Mouse (Mus musculus): ENCODE data around the gene P4htm.
"Not testable (repeated sequence)": the region's sequence is repeated elsewhere in the genome, so short reads cannot be mapped to it uniquely, and the experiment has no call there.

The P4htm gene

DNA sequence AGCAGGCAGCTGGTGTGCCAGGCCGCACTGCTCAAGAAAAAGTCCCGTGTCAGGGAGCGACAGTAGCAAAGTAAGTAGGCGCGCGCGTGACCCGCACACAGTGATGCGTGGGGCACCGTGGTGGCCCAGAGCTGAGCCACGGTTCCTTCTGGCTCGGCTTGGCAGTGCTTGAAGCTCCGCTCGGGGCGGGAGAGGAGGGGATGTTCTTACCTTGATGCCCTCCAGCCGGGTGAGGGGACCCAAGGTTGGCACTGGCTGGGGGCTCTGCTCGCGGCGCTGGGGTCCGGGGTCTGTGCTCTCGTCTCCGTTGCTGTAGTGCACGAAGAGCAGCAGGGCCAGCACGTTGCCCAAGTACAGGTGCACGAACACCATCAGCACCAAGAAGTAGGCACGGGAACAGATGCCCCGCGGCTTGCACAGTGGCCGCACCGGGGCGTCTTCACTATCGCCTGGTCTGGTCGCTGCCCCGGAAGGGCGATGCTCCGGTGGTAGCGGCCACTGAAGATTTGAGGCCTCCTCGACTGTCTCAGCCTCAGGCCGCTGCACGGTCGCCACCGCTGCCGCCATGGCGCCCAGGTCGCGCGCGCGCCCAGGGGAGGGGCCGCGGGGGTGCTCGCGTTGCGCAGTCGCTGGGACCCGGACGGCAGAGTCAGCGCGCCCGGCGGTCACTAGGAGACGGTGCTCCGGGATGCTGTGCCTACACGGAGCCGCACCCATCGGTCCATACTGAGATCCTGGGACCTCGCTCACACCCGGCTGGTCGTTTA, at the start of gene P4htm:
TSS of gene P4htm (minus strand) at position 670 of the 767 bp plus-strand sequence.
- peak; percentile 77 to 85 for DNase-seq

DNA sequence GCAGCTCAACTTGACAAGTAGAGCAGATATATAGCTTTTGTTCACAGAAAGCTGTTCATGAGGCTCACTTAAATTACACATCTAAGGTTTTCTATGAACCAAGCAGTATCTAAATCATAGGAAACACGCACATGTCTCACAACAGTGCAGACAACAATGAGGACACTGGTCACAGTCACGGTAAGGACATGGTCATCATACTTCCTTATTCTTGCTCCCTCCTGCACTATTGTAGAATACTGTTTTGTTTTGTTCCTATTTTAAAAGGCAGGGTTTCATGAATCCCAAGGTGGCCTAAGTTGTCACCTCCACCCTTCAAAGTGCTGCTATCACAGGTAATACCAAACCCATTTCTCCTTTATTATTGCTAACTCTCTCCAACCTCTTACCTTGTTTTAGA, 42.4 kb upstream of the P4htm start:
- no peak for DNase-seq

DNA sequence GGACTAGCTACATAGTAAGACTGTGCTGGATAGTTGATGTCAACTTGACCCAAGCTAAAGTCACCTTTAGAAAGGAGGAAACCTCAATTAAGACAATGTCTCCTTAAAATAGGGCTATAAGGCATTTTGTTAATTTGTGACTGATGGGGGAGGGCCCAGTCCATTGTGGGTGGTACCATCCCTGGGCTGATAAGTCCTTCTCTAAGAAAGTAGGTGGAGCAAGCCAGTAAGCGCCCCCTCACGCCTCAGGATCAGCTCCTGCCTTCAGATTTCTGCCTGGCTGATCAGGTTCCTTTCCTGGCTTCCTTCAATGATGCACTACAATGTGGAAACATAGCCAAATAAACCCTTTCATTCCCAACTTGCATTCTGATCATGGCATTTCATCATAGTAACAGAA, 37.9 kb upstream of the P4htm start:
- DNase-seq, result peak in 1 of 2 experiments; percentile 4

DNA sequence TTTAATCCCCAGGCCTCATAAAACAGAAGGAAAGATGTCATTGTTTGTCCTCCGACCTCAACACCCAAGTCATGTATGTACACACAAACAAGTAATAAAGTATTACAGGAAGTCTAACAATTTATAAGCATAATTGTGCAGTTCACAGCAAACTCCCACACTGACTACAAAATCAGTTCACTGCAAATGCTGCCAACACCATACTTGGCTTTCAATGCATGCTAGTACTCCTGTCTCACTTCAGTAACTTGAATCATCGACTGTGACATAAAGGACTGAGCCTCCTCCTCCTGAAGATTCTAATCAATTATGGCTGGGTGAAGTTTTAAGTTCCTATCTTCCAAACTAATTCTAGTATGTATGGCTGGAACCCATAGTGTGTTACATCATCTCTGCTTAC, 36.4 kb upstream of the P4htm start:
- DNase-seq, result no peak

DNA sequence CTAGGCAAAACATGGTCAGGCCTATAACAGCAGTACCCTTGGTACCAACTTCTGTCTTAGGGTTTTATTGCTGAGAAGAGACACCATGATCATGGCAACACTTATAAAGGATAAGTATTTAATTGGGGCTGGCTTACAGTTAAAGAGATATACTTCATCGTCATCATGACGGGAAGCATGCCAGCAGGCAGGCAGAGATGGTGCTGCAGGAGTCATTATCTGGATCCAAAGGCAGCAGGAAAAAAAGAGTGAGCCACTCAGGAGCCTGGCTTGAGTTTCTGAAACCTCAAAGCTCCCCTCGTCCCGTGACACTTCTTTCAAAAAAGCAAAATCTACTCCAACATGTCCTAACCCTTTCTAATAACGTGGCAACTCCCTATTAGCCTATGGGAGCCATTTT, 34.9 kb upstream of the P4htm start:
- no peak for DNase-seq

DNA sequence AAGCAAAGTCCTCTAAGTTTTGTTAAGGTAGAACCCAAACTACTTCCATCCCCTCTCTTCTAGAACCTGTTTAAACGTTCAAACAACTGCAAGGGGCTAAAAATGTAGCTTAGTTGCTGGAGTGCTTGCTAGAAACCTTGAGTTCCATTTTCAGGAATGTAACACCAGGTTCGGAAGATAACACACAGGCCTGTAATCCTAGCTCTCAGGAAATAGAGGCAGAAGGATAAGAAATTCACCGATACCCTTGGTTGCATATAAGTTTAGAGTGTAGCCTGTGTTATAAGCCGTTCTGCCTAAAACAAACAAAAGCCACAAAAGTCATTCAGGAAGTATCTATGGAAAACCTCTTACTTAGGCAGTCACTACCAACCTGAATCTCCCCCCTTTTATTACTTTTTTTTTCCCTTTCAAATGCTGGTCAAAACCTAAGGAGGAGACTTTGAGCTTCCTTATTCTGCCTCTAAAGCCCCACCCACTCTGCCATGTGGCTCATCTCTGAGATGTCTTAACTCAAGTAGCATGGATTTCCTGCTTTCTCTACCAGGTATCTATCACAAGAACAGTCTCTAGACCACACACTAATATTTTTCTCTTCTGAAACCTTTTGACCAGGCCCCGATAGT, 34.3 kb upstream of the P4htm start:
- no peak for DNase-seq

DNA sequence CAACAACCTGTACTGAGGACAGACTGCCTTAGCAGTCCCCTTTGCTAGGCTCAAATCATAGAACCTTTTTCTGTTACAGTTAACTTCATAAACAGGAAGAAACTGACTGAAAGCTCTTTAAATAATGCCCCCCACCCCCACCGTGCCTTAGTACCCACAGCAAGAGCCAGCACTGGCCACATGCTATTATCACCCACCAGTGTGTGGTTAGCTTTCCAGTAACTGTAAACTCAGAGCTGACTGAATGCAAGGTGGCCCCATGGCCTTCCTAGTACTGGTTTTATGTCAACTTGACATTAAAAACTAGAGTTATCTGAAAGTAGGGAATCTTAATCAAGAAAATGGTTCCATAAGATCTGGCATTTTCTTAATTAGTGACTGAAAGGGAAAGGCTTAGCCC, 33.2 kb upstream of the P4htm start:
- DNase-seq, result no peak

DNA sequence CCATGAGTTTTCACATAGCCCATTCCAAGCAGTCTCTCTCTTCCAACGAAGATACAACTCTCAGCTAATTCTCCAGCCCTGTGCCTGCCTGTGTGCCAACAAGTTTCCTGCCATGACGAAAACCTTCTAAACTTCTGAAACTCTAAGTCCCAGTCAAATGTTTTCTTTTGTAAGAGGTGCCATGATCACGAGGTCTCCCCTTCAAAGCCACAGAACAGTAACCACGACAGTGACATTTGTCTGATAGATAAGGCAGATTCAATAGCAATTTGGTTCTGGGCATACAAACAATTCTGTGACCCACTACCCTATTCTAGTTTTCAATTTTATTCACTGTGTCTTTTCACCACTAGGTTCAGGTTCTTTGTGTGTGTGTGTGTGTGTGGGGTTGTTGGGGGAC, 30.7 kb upstream of the P4htm start:
- DNase-seq, result no peak

DNA sequence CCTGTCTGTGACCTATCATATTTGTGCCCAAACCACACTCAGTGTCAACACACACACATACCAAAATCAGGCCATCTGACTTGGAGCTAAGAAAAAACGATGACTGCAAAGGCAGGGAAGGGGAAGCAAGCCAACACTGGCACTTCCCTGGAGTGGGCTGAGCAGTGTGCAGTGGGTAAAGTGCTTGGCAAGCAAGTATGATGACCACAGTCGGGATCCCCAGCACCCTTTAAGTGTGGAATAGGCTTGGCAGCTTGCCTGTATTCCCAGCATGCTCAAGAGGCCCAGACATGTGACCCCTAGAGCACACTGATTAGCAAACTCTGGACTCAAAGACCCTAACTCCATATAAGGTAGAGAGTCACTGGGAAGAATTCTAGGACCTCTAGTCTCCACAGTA, 29.0 kb upstream of the P4htm start:
- DNase-seq, result peak in 1 of 2 experiments; percentile 19

DNA sequence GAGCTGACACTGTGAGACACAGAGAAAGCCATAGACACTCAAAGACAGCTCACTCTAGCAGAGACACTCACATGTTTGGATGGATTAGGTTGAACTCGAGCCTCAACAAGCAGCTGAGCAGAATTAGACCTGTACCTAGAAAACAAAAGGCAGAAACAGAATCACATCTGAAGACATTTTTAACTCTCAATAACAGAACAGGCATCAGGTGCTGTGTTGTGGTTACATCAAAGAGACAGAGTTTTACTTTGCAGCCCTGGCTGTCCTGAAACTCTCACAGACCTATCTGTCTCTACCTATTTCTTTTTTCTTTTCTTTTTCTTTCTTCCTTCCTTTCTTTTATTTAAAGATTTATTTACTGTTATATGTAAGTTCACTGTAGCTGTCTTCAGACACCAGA, 19.8 kb upstream of the P4htm start:
- DNase-seq, result no peak

DNA sequence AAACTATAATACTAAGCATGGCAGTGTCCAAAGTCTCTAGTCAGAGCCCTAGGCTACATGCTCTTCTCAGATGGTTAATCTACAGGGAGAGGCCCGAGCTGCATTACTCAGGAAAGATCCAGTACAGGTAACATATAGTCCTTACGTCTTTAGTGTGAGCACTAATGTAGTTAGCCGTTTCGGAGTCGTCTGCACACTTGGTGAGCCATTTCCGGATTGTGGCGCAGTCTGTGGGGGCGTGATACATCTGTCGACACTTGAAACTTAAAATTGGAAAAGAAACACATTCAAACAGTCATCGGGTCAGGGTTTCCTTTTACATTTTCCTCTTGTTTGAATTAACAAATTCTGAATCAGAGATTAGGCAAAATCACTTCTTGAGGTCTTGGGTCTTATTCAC, 14.0 kb upstream of the P4htm start:
- DNase-seq, result no peak

DNA sequence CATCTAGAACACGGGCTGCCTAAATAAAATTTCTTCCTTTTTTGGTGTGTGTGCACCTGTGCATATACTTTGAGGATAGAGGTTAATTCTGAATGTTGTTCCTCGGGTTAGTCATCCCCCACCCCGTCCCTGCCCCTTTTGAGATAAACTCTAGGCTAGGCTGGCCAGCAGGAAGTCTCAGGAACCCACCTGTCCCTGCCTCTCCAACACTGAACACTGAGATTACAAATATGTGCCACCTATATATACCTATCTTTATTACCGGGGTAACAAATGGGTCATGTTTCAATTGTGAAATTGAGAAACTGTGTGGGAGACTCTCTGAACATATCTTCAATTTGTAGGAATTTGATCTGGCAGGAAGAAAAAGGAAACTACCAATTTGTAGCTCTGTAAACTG, 11.4 kb upstream of the P4htm start:
- DNase-seq, result no peak

DNA sequence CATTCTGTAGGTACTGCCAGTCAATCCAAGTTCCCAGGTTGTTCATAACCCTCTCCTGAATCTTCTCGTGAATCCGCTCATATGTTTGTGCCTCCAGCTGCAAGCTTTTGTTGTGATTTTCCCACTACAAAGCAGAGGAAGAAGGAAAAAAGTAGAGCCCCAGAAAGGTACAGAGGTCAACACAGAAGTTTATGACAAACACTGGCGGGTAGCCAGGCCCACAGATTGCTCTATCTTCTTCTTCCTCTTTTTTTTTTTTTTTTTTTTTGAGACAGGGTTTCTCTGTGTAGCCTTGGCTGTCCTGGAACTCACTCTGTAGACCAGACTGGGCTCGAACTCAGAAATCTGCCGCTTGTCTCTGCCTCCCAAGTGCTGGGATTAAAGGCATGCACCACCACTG, 10.5 kb upstream of the P4htm start:
- not testable (repeated sequence) for DNase-seq

DNA sequence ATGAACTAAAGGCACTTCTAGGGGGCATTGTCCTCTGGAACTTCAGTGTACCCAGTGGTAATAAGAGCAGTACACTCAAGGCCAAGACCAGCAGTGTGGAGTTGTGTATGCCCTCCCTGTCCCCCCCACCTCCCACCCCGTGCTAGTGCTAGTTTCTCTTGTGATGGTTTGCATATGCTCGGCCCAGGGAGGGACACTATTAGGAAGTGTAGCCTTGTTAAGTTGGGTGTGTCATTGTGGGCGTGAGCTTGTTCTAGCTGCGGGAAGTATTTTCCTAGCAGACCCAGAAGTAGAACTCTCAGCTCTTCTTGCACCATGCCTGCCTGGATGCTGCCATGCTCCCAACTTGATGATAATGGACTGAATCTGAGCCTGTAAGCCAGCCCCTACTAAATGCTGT, 4.5 kb upstream of the P4htm start:
- no peak for DNase-seq

DNA sequence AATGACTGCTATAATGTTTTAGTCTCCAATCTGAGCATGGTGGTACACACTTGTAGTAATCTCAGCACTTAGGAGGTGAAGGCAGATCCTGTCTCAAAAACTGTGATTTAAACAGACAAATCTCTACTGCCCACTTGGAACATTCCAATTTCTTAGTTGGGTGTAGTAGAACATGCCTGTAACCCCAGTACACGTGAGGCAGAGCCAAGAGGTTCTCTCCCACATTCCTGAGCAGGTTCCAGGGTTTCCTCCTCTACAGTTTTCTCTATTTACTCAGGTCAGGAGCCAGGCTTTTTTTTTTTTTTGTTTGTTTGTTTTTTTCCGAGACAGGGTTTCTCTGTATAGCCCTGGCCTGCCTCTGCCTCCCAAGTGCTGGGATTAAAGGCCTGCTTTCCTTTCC, 2.5 kb upstream of the P4htm start:
- no peak for DNase-seq

DNA sequence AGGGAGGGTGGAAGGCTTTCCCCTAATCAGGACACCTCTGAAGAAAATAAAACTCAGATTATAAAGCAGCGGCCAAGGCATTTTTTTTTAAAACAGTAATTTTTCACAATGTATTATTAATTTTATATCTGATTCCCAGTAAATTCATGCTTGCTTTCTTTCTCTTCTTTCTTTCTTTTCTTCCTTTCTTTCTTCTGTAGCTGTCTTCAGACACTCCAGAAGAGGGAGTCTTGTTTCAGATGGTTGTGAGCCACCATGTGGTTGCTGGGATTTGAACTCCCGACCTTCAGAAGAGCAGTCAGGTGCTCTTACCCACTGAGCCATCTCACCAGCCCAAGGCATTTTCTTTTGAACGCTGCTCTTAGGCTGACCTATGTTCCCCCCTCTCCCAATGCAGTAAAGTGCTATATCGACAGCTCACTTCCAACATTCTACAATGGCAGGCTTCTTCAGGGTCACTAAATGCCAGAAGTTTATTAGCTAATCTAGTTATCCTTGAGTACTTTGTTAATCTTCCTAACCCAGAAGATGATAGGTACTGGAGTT, 1.6 kb upstream of the P4htm start:
- DNase-seq, result no peak

DNA sequence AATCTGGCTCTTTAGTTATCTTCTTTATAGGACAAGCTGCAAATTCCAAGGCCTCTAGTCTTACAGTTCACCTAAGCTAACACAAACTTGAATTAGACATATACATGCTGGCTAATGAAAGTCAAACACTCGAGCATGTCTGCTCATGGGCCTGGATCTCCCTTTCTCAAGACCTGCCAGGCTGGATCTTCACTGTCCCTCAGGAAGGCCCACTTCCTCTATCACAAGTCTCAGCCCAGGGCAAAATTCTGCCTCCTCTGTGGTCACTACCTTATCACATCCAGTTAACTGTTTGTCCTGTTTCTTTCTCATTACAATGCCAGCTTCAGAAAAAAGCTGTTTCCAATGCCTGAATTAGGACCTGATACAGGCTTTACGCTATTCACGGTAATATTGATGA, 3.1 kb downstream of the P4htm start:
- DNase-seq, result no peak

DNA sequence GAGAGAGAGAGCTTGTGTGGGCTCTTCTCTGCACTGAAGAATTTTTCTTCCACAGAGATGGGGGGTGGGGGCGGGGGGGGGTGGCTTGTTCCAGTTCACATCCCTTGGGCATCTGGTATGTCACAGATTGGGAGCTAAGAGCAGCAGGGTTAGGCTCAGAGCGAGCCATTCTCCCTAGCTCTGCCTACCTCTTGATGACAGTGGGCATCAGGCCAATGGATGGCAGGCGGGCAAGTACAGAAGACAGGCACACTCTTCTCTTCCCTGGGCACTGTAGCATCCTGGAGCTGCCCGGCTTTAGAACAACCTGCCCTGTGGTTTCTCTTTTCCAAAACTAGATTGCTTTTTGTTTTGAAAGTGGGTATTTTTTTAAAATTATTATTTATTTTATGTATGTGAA, 6.0 kb downstream of the P4htm start:
- no peak for DNase-seq

DNA sequence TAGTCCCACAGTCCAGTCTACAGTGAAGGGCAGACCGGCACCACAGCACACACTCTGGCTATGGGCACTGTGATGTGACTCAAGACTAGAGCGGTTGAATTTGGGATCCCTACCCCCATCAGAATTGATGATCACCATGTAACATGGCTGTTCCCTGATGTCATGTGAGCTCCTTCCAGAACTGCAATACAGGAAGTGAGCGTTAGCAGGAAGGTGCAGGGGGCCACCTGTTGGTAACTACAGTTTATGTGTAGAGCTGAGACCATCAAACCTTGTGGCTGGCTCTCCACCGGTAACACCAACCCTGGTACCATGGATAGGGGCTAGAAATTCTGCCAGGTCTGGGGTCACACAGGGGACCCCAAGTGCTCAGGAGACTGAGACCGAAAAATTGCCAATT, 8.2 kb downstream of the P4htm start:
- DNase-seq, result peak in 1 of 2 experiments; percentile 49

DNA sequence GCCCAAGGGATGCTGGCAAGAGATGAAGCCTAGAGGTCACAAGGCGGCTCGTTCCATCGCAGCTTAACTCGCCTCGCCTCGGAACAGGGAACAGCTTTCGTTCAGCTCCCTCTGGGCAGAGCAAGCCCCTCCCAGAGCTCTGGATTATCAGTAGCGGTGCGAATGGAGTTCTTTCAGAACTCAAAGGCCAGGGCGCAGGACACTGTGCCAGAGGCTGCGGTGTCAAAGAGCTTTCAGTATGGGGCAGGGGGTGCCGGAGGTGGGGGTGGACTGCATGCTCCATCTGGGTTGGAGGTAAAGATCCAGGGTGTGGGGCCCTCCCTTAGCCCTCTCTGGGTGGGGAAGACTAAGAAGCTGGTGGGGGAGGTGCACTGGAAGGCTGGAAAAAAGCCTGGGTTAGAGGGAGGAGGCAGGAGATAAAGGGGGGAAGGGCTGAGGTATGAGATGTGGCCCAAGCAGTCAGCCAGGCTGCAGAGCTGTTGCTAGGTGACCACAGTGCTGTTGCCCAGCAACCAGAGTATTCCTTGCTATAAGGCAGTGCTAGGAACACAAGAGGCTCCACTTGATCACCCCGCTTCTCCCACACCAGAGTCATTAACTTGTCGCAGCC, 9.8 kb downstream of the P4htm start:
- peak; percentile 83 to 90 for DNase-seq

DNA sequence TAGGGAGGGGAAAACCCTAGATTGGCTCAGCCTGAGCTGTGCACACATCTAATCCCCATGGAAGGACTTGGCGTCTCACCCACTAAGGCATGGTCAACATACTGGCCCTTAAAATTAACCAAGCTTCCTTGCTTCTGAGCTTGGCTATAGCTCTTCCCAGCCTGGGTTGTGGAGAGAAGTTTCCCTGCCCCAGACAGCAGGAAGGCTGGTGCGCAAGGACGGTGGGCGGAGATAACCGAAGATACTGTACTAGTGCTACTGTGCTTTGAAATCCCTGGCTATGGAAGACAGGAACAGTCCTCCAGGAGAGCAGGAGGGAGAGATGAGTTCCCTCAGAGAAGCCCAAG, 18.1 kb downstream of the P4htm start:
- DNase-seq, result peak in 1 of 2 experiments; percentile 22

DNA sequence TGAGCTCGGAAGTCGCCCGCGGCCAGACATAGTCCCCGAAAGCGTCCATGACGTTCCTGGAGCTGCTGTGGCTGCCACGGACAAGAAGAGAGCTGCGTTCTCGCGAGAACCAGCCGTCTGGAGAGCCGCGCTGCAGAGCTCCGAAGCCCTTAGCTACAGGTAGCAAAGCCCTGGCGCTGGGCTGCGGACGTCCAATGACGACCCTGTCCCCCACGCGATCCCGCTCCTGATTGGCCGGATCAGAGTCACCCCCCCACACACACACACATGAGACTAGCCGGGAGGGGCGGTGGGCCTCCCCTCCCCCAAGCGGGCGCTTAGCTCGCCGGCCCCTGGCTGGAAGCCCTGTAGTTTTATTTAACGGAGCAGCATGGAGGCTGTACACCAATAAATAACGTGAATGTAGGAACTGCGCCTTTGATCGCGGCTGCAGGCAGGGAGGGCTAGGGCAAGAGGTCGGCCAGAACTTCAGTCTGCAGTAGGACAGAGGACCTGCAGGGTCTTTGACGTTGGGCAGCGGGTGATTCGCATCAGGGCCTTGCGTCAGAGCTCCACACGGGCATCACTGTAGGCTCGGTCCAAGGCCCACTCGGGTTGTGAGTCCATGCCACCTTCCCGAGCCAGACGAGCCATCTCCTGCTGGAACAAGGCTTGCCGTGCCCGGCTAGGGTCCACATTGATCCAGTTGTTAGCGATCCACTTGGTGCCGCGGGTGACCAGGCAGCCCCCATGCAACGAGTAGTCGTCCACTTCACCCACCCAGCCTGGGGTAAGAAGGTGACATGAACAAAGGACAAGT, 18.7 kb downstream of the P4htm start, which contains the start of gene Wdr6:
TSS of gene Wdr6 (minus strand) at position 195 of the 799 bp plus-strand sequence.
- peak; percentile 95 to 97 for DNase-seq

DNA sequence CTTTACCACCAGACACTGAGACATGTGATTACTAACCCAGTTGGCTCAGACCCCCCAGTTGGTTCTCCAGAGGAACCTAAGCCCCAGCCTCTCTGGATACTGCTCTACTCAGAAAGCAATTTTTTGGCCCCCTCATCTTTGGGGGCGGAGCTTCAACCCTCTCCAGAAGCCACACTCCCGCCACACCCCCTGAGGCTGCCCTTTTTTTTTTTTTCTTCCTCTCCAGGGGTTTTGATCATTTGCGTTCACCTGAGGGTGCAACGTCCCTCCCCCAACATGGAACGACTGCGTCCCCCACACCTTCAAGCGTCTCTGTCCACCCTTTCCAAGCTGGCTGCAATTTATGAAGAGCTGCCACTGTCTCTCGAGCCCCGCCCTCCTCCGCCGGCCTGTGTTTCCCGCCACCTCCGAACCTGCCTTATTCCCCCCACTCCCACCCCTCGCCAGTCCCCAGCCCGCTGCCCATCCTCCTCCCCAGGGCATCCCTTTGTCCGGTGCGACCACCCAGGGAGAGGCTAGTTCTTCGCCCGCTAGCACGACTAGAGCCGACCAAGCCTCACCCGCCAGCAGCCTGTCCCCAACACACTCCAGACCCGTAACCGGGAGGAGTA, 19.4 kb downstream of the P4htm start:
- DNase-seq, result peak; percentile 73 to 81
